Mouse (Mus musculus) thymus, adult 2 months (tissue): Measurements from ENCODE around the gene Dmwd.

Experiments
- CTCF ChIP-seq: fragments of 200-500 bp; IDR thresholded peaks from 2 replicates; pipeline ENCODE4 v1.5.1; 2012; ENCODE audit warnings: mild to moderate bottlenecking, control low read depth, low read length, moderate library complexity, borderline replicate concordance; ENCODE audit not compliant: control insufficient read depth, poor library complexity, insufficient read depth; ENCODE audit errors: extremely low read depth
- POLR2A ChIP-seq: fragments of 200-500 bp; IDR thresholded peaks from 2 replicates; pipeline ENCODE4 v1.6.1; 2012; ENCODE audit warnings: mild to moderate bottlenecking, low read length, control low read depth, moderate library complexity; ENCODE audit not compliant: control insufficient read depth, poor library complexity, insufficient read depth; ENCODE audit errors: extremely low read depth

DNA sequence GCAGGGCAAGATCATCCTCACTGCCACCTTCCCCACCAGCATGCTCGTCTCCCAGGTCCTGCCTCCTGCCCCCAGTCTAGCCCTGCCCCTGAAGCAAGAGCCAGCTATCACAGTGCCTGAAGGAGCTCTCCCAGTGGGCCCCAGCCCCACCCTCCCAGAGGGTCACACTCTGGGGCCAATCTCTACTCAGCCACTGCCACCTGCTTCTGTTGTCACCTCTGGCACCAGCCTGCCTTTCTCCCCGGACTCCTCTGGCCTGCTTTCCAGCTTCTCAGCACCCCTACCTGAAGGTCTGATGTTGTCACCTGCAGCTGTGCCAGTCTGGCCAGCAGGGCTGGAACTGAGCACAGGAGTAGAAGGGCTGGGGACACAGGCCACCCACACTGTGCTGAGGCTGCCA lies 21.2 kb downstream of the Dmwd start:
- no peak for TF ChIP-seq CTCF
- TF ChIP-seq POLR2A, result no peak
